Mouse (Mus musculus) MEL (cell line): ENCODE results near the gene Olfr548-ps1. TPM values are rescaled to one million over a fixed set of nuclear protein-coding genes. Genes with fewer than 3 reads are reported as not detected.
A peak's percentile ranks its signal among the peaks of the same experiment; 100 is the strongest.

Experiments used
- DNase-seq: peaks from one replicate; pipeline ENCODE4 v3.0.0; 2011; ENCODE audit warnings: low read depth, low spot score
- H3K27ac ChIP-seq: 2 replicates; pipeline ENCODE4 v1.5.1; 2012; ENCODE audit warnings: low read depth, mild to moderate bottlenecking, control low read depth, low read length, moderate library complexity; ENCODE audit not compliant: control insufficient read depth
- H3K27me3 ChIP-seq, 2 experiments: fragments of 150-350 bp in 1 of 2; sonication (generic) in 1 of 2; 2 replicates each; pipeline ENCODE4 v1.6.1; 2012; ENCODE audit warnings: low read length in 2 of 2, mild to moderate bottlenecking in 2 of 2, improper control_type of control experiment in 1 of 2, moderate library complexity in 1 of 2; ENCODE audit not compliant: insufficient read depth in 2 of 2, control insufficient read depth in 1 of 2
- H3K36me3 ChIP-seq, 2 experiments: 2 replicates each; pipeline ENCODE4 v1.6.1; 2012 to 2014; ENCODE audit warnings: low read length in 2 of 2, improper control_type of control experiment in 1 of 2, inconsistent platforms in 1 of 2, mild to moderate bottlenecking in 1 of 2; ENCODE audit not compliant: insufficient read depth in 2 of 2, control insufficient read depth in 1 of 2
- H3K4me1 ChIP-seq, 2 experiments: fragments of 150-350 bp in 1 of 2; sonication (generic) in 1 of 2; 2 replicates each; pipeline ENCODE4 v1.6.1; 2012; ENCODE audit warnings: low read length in 2 of 2, improper control_type of control experiment in 1 of 2, mild to moderate bottlenecking in 1 of 2; ENCODE audit not compliant: insufficient read depth in 2 of 2, control insufficient read depth in 1 of 2
- H3K4me3 ChIP-seq, 2 experiments: fragments of 150-350 bp in 1 of 2; sonication (generic) in 1 of 2; 2 replicates each; pipeline ENCODE4 v1.5.1; 2012; ENCODE audit warnings: low read depth in 2 of 2, low read length in 2 of 2, mild to moderate bottlenecking in 2 of 2, moderate library complexity in 2 of 2, control low read depth in 1 of 2, improper control_type of control experiment in 1 of 2; ENCODE audit not compliant: control insufficient read depth in 1 of 2, insufficient read depth in 1 of 2
- H3K79me2 ChIP-seq: 2 replicates; pipeline ENCODE4 v1.6.1; 2012; ENCODE audit warnings: mild to moderate bottlenecking, low read length, moderate library complexity; ENCODE audit not compliant: control insufficient read depth, poor library complexity, insufficient read depth
- H3K9ac ChIP-seq: 2 replicates; pipeline ENCODE4 v1.6.1; 2012; ENCODE audit warnings: low read depth, mild to moderate bottlenecking, control low read depth, low read length, moderate library complexity; ENCODE audit not compliant: control insufficient read depth, poor library complexity, severe bottlenecking
- H3K9me3 ChIP-seq: fragments of 150-350 bp; sonication (generic); replicated peaks from 2 replicates; pipeline ENCODE4 v1.6.1; 2012; ENCODE audit warnings: mild to moderate bottlenecking, low read length, improper control_type of control experiment, moderate library complexity; ENCODE audit not compliant: insufficient read depth
- CTCF ChIP-seq, 3 experiments: IDR thresholded peaks in 2 of 3; conservative IDR thresholded peaks in 1 of 3; 2 replicates each; pipeline ENCODE4 v1.5.1; 2011 to 2012; ENCODE audit warnings: low read length in 3 of 3, low read depth in 2 of 3, mild to moderate bottlenecking in 2 of 3, improper control_type of control experiment in 1 of 3, inconsistent platforms in 1 of 3, mixed read lengths in 1 of 3, moderate library complexity in 1 of 3; ENCODE audit not compliant: control insufficient read depth in 1 of 3, insufficient read depth in 1 of 3, poor library complexity in 1 of 3, severe bottlenecking in 1 of 3
- EP300 ChIP-seq, 2 experiments: IDR thresholded peaks; 2 replicates each; pipeline ENCODE4 v1.6.1; 2011; ENCODE audit warnings: improper control_type of control experiment in 2 of 2, low read length in 2 of 2, low read depth in 1 of 2, mild to moderate bottlenecking in 1 of 2
- ETS1 ChIP-seq: IDR thresholded peaks from 2 replicates; pipeline ENCODE4 v1.6.1; 2012; ENCODE audit warnings: low read depth, mild to moderate bottlenecking, inconsistent platforms, low read length, improper control_type of control experiment, moderate library complexity
- MAX ChIP-seq: IDR thresholded peaks from 2 replicates; pipeline ENCODE4 v1.6.1; 2011; ENCODE audit warnings: low read length, improper control_type of control experiment
- MEF2A ChIP-seq: IDR thresholded peaks from 2 replicates; pipeline ENCODE4 v1.6.1; 2014; ENCODE audit warnings: low read depth, mild to moderate bottlenecking, inconsistent platforms, low read length, improper control_type of control experiment; ENCODE audit not compliant: poor library complexity, insufficient replicate concordance, severe bottlenecking; ENCODE audit errors: extremely low read depth
- RAD21 ChIP-seq: IDR thresholded peaks from 2 replicates; pipeline ENCODE4 v1.6.1; 2011; ENCODE audit warnings: mild to moderate bottlenecking, low read depth, low read length, improper control_type of control experiment
- RCOR1 ChIP-seq: IDR thresholded peaks from 2 replicates; pipeline ENCODE4 v1.6.1; 2012; ENCODE audit warnings: low read depth, mild to moderate bottlenecking, inconsistent platforms, low read length, improper control_type of control experiment
- SMC3 ChIP-seq: IDR thresholded peaks from 2 replicates; pipeline ENCODE4 v1.6.1; 2011; ENCODE audit warnings: low read depth, low read length, improper control_type of control experiment
- TBP ChIP-seq: IDR thresholded peaks from 2 replicates; pipeline ENCODE4 v1.8.0; 2011; ENCODE audit warnings: low read depth, low read length, improper control_type of control experiment
- TCF12 ChIP-seq: IDR thresholded peaks from 2 replicates; pipeline ENCODE4 v1.6.1; 2014; ENCODE audit warnings: low read depth, mild to moderate bottlenecking, inconsistent platforms, low read length, improper control_type of control experiment, moderate library complexity
- ZC3H11A ChIP-seq: IDR thresholded peaks from 2 replicates; pipeline ENCODE4 v1.6.1; 2012; ENCODE audit warnings: low read depth, mild to moderate bottlenecking, inconsistent platforms, low read length, improper control_type of control experiment
- ZKSCAN1 ChIP-seq: IDR thresholded peaks from 2 replicates; pipeline ENCODE4 v1.6.1; 2012; ENCODE audit warnings: low read depth, mild to moderate bottlenecking, inconsistent platforms, low read length, improper control_type of control experiment, moderate library complexity
- ZMIZ1 ChIP-seq: IDR thresholded peaks from 2 replicates; pipeline ENCODE4 v1.6.1; 2012; ENCODE audit warnings: low read depth, mild to moderate bottlenecking, inconsistent platforms, low read length, improper control_type of control experiment, moderate library complexity
- ZNF384 ChIP-seq: IDR thresholded peaks from 2 replicates; pipeline ENCODE4 v1.6.1; 2012; ENCODE audit warnings: low read depth, mild to moderate bottlenecking, inconsistent platforms, low read length, improper control_type of control experiment
- polyA plus RNA-seq, 2 experiments: library from polyadenylated mRNA; stranded (reverse) in 1 of 2; unstranded in 1 of 2; fragments of >175 nt in 1 of 2; fragments of >200 nt in 1 of 2; gene quantifications; 2 replicates each; pipeline versions ENCODE4 v1.2.1 to v1.2.4; 2012; ENCODE audit warnings: low replicate concordance in 2 of 2, low read depth in 1 of 2; ENCODE audit not compliant: insufficient read length in 2 of 2, insufficient read depth in 1 of 2, missing spikeins in 1 of 2
- total RNA-seq: library from RNA; depleted of rRNA; stranded (reverse); fragments of 300-350 nt; gene quantifications from 2 replicates; pipeline ENCODE4 v1.2.3, GENCODE M21; 2012

Olfr548-ps1 gene
- total and polyA plus RNA-seq, 3 experiments = not detected

DNA sequence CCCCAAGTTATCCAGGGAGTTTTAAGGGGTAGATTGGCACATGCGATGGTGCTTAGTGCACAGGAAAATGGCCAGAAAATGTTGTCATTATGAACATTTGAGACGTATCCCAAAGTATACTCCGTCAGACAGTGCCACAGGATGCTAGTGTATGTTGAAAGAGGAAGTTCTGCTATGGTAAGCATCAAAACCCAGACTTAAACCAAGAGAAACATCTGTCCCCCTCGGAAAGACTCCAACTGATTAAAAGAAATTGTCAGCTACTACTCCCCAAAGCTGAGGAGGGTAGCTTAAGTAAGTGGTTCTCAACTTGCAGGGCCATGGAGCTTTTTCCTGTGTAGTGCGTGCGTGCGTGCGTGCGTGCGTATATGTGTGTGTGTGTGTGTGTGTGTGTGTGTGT is 28.8 kb upstream of the Olfr548-ps1 start:
- no peak overlapping the region for H3K9ac ChIP-seq
- TF ChIP-seq ZKSCAN1 = no peak
- no peak for TF ChIP-seq EP300 (IDR thresholded peaks at IDR 0.05; ENCODE audit: low read depth in 1 of 2, low read length in 2 of 2)
- no peak for TF ChIP-seq ZMIZ1
- no peak for TF ChIP-seq RCOR1
- no peak for TF ChIP-seq MAX
- no peak for TF ChIP-seq ZNF384
- TF ChIP-seq ETS1 = no peak
- no peak for TF ChIP-seq MEF2A
- no peak for TF ChIP-seq RAD21
- no peak for TF ChIP-seq TCF12
- no peak for TF ChIP-seq SMC3
- TF ChIP-seq ZC3H11A = no peak
- H3K27me3 ChIP-seq = peaks cover 0 to 4% of the 10 kb centered on the region in 2 experiments; a peak in 1 of 4 replicates
- no peaks in the 10 kb centered on the region for H3K9me3 ChIP-seq
- H3K79me2 ChIP-seq = peaks cover 1% of the 10 kb centered on the region; the same call in 1 of the 2 replicates
- no peak overlapping the region for H3K27ac ChIP-seq
- DNase-seq = peak; percentile 46
- H3K4me1 ChIP-seq = peaks cover 2 to 11% of the 10 kb centered on the region in 2 experiments; a peak in 3 of 4 replicates
- no peak overlapping the region for H3K4me3 ChIP-seq
- peaks cover 0 to 6% of the 10 kb centered on the region in 2 experiments; a peak in 1 of 4 replicates for H3K36me3 ChIP-seq

DNA sequence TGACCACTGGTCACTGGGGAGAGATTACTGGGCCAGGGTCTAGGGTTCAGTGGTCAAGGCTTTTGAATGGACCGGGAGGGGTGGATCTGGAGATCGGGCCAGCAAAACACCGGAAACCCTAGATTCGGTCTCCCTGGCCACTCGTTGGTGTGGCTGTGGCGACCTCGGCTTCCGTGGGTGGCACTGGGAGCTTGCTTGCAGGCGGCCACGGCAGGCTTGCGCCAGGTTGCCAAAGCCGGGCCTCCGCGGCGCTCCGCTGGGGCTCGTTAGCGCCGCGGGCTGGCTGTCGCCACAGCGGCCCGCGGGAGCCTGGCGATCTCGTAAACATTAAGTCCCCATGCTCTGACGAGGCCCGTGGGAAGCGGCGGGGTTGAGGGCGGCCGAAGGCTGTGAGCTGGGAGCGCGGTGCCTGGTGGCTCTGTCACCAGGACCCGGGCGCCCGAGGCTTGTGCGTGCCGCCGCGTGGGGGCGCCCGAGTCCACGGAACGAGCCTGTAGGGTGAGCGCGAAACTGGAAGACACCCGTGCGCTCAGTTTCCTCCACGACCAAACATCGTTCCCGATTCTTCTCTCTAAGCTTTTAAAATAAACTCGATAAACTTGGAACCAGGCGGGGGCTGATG is 27.8 kb upstream of the Olfr548-ps1 start:
- H3K36me3 ChIP-seq = peaks cover 0 to 6% of the 10 kb centered on the region in 2 experiments; a peak in 1 of 4 replicates
- peaks cover 2 to 11% of the 10 kb centered on the region in 2 experiments; a peak in 3 of 4 replicates for H3K4me1 ChIP-seq
- TF ChIP-seq TBP (no peak), SMC3 (peak; percentile 66), RAD21 (peak; percentile 84), CTCF (IDR thresholded peaks at IDR 0.05 in 2 of 3, conservative IDR thresholded peaks at IDR 0.05 in 1 of 3; ENCODE audit: control insufficient read depth in 1 of 3, insufficient read depth in 1 of 3, low read depth in 2 of 3, low read length in 3 of 3, poor library complexity in 1 of 3, severe bottlenecking in 1 of 3) (peak; percentile 51 to 85 (median 84); a peak in 5 of 6 replicates), ZC3H11A (peak; percentile 62)
- H3K27me3 ChIP-seq = peaks cover 5 to 6% of the 10 kb centered on the region in 2 experiments; a peak in 3 of 4 replicates
- H3K4me3 ChIP-seq = peak overlapping the region; percentile 61 to 86
- no peak overlapping the region for H3K27ac ChIP-seq
- peaks cover 1% of the 10 kb centered on the region; the same call in 1 of the 2 replicates for H3K79me2 ChIP-seq
- peak; percentile 86 for DNase-seq
- H3K9ac ChIP-seq = peak overlapping the region; percentile 83
- no peaks in the 10 kb centered on the region for H3K9me3 ChIP-seq
